Mouse (Mus musculus) heart, embryonic 13.5 days (tissue): ENCODE data around the gene 1110051M20Rik. TPM values are rescaled to one million over a fixed set of nuclear protein-coding genes. Genes with fewer than 3 reads are reported as not detected.

Source experiments
- ATAC-seq: fragments of 200-750 bp; cut with Nextera tagmentation; 2 replicates; pipeline ENCODE4 v1.8.0; 2017; ENCODE audit warnings: moderate TSS enrichment; ENCODE audit not compliant: insufficient number of reproducible peaks, low FRiP score, low TSS enrichment; ENCODE audit errors: extremely low read depth
- H3K27ac ChIP-seq: fragments of 300-500 bp; sonication (generic); replicated peaks from 2 replicates; pipeline ENCODE4 v1.5.1; 2015; ENCODE audit warnings: moderate library complexity, mild to moderate bottlenecking, inconsistent platforms
- H3K27me3 ChIP-seq: fragments of 300-500 bp; sonication (generic); replicated peaks from 2 replicates; pipeline ENCODE4 v1.6.1; 2015; ENCODE audit warnings: mild to moderate bottlenecking, inconsistent platforms
- H3K36me3 ChIP-seq: fragments of 300-500 bp; sonication (generic); 2 replicates; pipeline ENCODE4 v1.6.1; 2015; ENCODE audit warnings: mild to moderate bottlenecking, inconsistent platforms
- H3K4me1 ChIP-seq: fragments of 300-500 bp; sonication (generic); 2 replicates; pipeline ENCODE4 v1.6.1; 2015; ENCODE audit warnings: inconsistent platforms
- H3K4me2 ChIP-seq: fragments of 300-500 bp; sonication (generic); 2 replicates; pipeline ENCODE4 v1.6.1; 2015; ENCODE audit warnings: inconsistent platforms, mild to moderate bottlenecking, moderate library complexity
- H3K4me3 ChIP-seq: fragments of 300-500 bp; sonication (generic); 2 replicates; pipeline ENCODE4 v1.5.1; 2015; ENCODE audit warnings: moderate library complexity, mild to moderate bottlenecking, inconsistent platforms
- H3K9ac ChIP-seq: fragments of 300-500 bp; sonication (generic); 2 replicates; pipeline ENCODE4 v1.6.1; 2015; ENCODE audit warnings: inconsistent platforms, mild to moderate bottlenecking, moderate library complexity
- H3K9me3 ChIP-seq: fragments of 300-500 bp; sonication (generic); 2 replicates; pipeline ENCODE4 v1.6.1; 2016; ENCODE audit warnings: inconsistent platforms
- WGBS: fragments of 180-500 bp; shearing (Covaris S2); methylation state at CpG from one replicate; pipeline ENCODE4 v1.1.7; 2015; ENCODE audit warnings: mixed read lengths; 5-methylcytosine and 5-hydroxymethylcytosine counted together
- polyA plus RNA-seq: library from polyadenylated mRNA; unstranded; fragments of >200 nt; fragmentation: Nextera tagmentation; extraction: Ambion mirVana; gene quantifications from 2 replicates; pipeline ENCODE4 v1.2.1, GENCODE M21; 2015

The 1110051M20Rik gene
- polyA plus RNA-seq, 1 experiment from 2014 or later, result 36.3 TPM

GRCm38 (mm10) chr2:91299156-91299555 is 145.3 kb downstream of the 1110051M20Rik start:
- 32% methylated on average over 3 of the region's 3 CpGs for WGBS
- H3K27me3 ChIP-seq, result no peaks in the 10 kb centered on the region
- H3K4me3 ChIP-seq, result no peak overlapping the region
- peak; percentile 37; the same call in 1 of the 2 replicates for ATAC-seq
- H3K4me1 ChIP-seq, result peaks cover 28% of the 10 kb centered on the region
- H3K9ac ChIP-seq, result peak overlapping the region; percentile 30; the same call in 1 of the 2 replicates
- no peak overlapping the region for H3K4me2 ChIP-seq
- H3K27ac ChIP-seq, result peak overlapping the region; percentile 78
- no peaks in the 10 kb centered on the region for H3K36me3 ChIP-seq
- H3K9me3 ChIP-seq, result no peaks in the 10 kb centered on the region

DNA sequence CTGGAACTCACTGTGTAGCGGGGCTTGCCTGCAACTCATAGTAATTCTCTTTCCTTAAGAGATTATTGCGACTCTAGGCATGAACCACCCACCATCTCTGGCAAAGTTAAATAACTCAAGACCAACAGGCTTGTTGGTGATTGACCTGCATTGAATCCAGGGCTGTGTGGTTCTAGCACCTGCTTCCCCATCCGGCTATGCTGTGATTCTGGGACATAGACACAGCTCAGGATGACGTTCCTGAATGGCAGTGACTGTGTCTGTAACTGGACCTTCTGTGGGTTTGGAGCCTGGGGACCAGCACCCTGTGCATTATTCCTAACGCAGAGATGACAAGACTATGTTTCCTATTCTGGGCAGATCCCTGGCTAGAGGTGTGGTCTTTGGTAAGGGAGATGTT is 148.6 kb downstream of the 1110051M20Rik start:
- WGBS, result 79% methylated on average over 5 of the region's 5 CpGs
- no peaks in the 10 kb centered on the region for H3K27me3 ChIP-seq
- no peaks in the 10 kb centered on the region for H3K9me3 ChIP-seq
- H3K27ac ChIP-seq, result no peak overlapping the region
- no peak for ATAC-seq
- H3K4me2 ChIP-seq, result no peak overlapping the region
- no peak overlapping the region for H3K4me3 ChIP-seq
- H3K36me3 ChIP-seq, result no peaks in the 10 kb centered on the region
- H3K4me1 ChIP-seq, result peaks cover 23% of the 10 kb centered on the region
- no peak overlapping the region for H3K9ac ChIP-seq

GRCm38 (mm10) chr2:91294226-91294625 is 150.3 kb downstream of the 1110051M20Rik start:
- peaks cover 19% of the 10 kb centered on the region for H3K4me1 ChIP-seq
- H3K4me3 ChIP-seq, result no peak overlapping the region
- no peaks in the 10 kb centered on the region for H3K27me3 ChIP-seq
- H3K4me2 ChIP-seq, result no peak overlapping the region
- H3K9me3 ChIP-seq, result no peaks in the 10 kb centered on the region
- no peak for ATAC-seq
- no peaks in the 10 kb centered on the region for H3K36me3 ChIP-seq
- no peak overlapping the region for H3K9ac ChIP-seq
- no peak overlapping the region for H3K27ac ChIP-seq
- WGBS, result 85% methylated on average over 3 of the region's 3 CpGs

- no peak overlapping the region for H3K4me3 ChIP-seq
- 74% methylated on average over 12 of the region's 12 CpGs for WGBS
- H3K4me2 ChIP-seq, result no peak overlapping the region
- no peak for ATAC-seq
- H3K9me3 ChIP-seq, result no peaks in the 10 kb centered on the region
- no peaks in the 10 kb centered on the region for H3K27me3 ChIP-seq
- no peak overlapping the region for H3K27ac ChIP-seq
- no peak overlapping the region for H3K9ac ChIP-seq
- H3K4me1 ChIP-seq, result peaks cover 20% of the 10 kb centered on the region; the same call in 1 of the 2 replicates
- no peaks in the 10 kb centered on the region for H3K36me3 ChIP-seq
Measured at GRCm38 (mm10) chr2:91291197-91292007, 153.1 kb downstream of the 1110051M20Rik start.

GRCm38 (mm10) chr2:91287563-91287962 is 156.9 kb downstream of the 1110051M20Rik start:
- H3K9me3 ChIP-seq, result no peaks in the 10 kb centered on the region

GRCm38 (mm10) chr2:91285885-91286505 is 158.5 kb downstream of the 1110051M20Rik start:
- Histone ChIP-seq H3K9ac (no peak overlapping the region), H3K4me2 (no peak overlapping the region), H3K4me1 (peaks cover 50% of the 10 kb centered on the region), H3K9me3 (no peaks in the 10 kb centered on the region), H3K4me3 (no peak overlapping the region), H3K27ac (no peak overlapping the region), H3K27me3 (no peaks in the 10 kb centered on the region), H3K36me3 (no peaks in the 10 kb centered on the region)
- 14% methylated on average over 7 of the region's 7 CpGs for WGBS
- no peak for ATAC-seq

More at GRCm38 (mm10) chr2:91287563-91287962, 156.9 kb downstream of the 1110051M20Rik start:
- H3K4me1 ChIP-seq, result peaks cover 41% of the 10 kb centered on the region
- no peaks in the 10 kb centered on the region for H3K27me3 ChIP-seq
- no peaks in the 10 kb centered on the region for H3K36me3 ChIP-seq
- no peak overlapping the region for H3K4me2 ChIP-seq
- WGBS, result 34% methylated on average over 6 of the region's 6 CpGs
- no peak for ATAC-seq
- no peak overlapping the region for H3K27ac ChIP-seq
- no peak overlapping the region for H3K9ac ChIP-seq
- no peak overlapping the region for H3K4me3 ChIP-seq

GRCm38 (mm10) chr2:91284375-91285199 is 159.9 kb downstream of the 1110051M20Rik start:
- Histone ChIP-seq H3K4me3 (no peak overlapping the region), H3K4me2 (no peak overlapping the region), H3K9ac (peak overlapping the region; percentile 9; the same call in 1 of the 2 replicates), H3K36me3 (no peaks in the 10 kb centered on the region), H3K27me3 (no peaks in the 10 kb centered on the region), H3K4me1 (peaks cover 49% of the 10 kb centered on the region), H3K9me3 (no peaks in the 10 kb centered on the region), H3K27ac (peak overlapping the region; percentile 34; the same call in 1 of the 2 replicates)
- ATAC-seq, result no peak
- WGBS, result 50% methylated on average over 13 of the region's 13 CpGs

DNA sequence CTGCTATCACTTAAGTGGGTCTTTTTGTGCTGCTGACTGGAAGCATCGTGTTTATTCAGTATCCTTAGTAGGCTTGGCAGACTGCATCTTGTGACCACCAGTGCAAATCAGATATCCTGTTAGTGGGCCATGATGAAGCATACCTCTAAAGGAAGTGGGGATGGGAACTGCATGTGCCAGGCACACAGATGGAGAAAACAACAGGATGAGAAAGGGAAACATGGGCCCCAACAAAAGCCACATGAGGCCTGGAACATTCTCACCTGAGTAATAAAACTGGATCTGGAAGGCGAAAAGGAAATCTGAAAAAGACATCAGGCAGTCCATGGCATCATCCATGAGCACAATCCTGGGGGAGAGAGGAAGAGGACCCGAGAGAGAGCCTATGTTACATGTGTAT is 160.5 kb downstream of the 1110051M20Rik start:
- Histone ChIP-seq H3K4me2 (no peak overlapping the region), H3K4me3 (no peak overlapping the region), H3K27me3 (no peaks in the 10 kb centered on the region), H3K27ac (no peak overlapping the region), H3K4me1 (peaks cover 49% of the 10 kb centered on the region), H3K9ac (peak overlapping the region; percentile 9; the same call in 1 of the 2 replicates), H3K9me3 (no peaks in the 10 kb centered on the region), H3K36me3 (no peaks in the 10 kb centered on the region)
- WGBS, result 65% methylated on average over 3 of the region's 3 CpGs
- no peak for ATAC-seq

- H3K27ac ChIP-seq, result no peak overlapping the region
- H3K27me3 ChIP-seq, result no peaks in the 10 kb centered on the region
- H3K4me1 ChIP-seq, result peaks cover 44% of the 10 kb centered on the region
- peaks cover 20% of the 10 kb centered on the region for H3K36me3 ChIP-seq
- ATAC-seq, result no peak
- 28% methylated on average over 5 of the region's 5 CpGs for WGBS
- H3K4me2 ChIP-seq, result no peak overlapping the region
- H3K9ac ChIP-seq, result peak overlapping the region; percentile 30; the same call in 1 of the 2 replicates
- no peaks in the 10 kb centered on the region for H3K9me3 ChIP-seq
- H3K4me3 ChIP-seq, result no peak overlapping the region
Measured at GRCm38 (mm10) chr2:91281366-91281765, 163.1 kb downstream of the 1110051M20Rik start.

- no peak for ATAC-seq
- WGBS, result 71% methylated on average over 2 of the region's 2 CpGs
Measured at GRCm38 (mm10) chr2:91279372-91279755, 165.1 kb downstream of the 1110051M20Rik start.

More at GRCm38 (mm10) chr2:91279372-91279755, 165.1 kb downstream of the 1110051M20Rik start:
- Histone ChIP-seq H3K27me3 (no peaks in the 10 kb centered on the region), H3K4me2 (no peak overlapping the region), H3K9me3 (no peaks in the 10 kb centered on the region), H3K4me3 (no peak overlapping the region), H3K27ac (no peak overlapping the region), H3K36me3 (peaks cover 40% of the 10 kb centered on the region), H3K4me1 (peaks cover 34% of the 10 kb centered on the region), H3K9ac (no peak overlapping the region)
